Mouse (Mus musculus): Measurements from ENCODE around the gene Zfp512b. TPM values are rescaled to one million over a fixed set of nuclear protein-coding genes. Genes with fewer than 3 reads are reported as not detected.

Zfp512b gene
- polyA plus RNA-seq, 1 experiment: 101 TPM

GRCm38 (mm10) chr2:181590471-181590870 lies 2.1 kb downstream of the Zfp512b start:
- no peak for DNase-seq (ENCODE audit: extremely low spot score in 1 of 2, low spot score in 1 of 2)

GRCm38 (mm10) chr2:181589732-181590105 lies 2.9 kb downstream of the Zfp512b start:
- no peak for DNase-seq (ENCODE audit: extremely low spot score in 1 of 2, low spot score in 1 of 2)

GRCm38 (mm10) chr2:181589011-181589731 lies 3.4 kb downstream of the Zfp512b start:
- DNase-seq (ENCODE audit: extremely low spot score in 1 of 2, low spot score in 1 of 2): no peak

GRCm38 (mm10) chr2:181588229-181588780 lies 4.3 kb downstream of the Zfp512b start:
- DNase-seq (ENCODE audit: extremely low spot score in 1 of 2, low spot score in 1 of 2): no peak

- DNase-seq (ENCODE audit: extremely low spot score in 1 of 2, low spot score in 1 of 2): no peak
These were observed 4.8 kb downstream of the Zfp512b start for GRCm38 (mm10) chr2:181587796-181588195.

- no peak for DNase-seq (ENCODE audit: extremely low spot score in 1 of 2, low spot score in 1 of 2)
These were observed 6.5 kb downstream of the Zfp512b start for GRCm38 (mm10) chr2:181586124-181586523.

- DNase-seq (ENCODE audit: extremely low spot score in 1 of 2, low spot score in 1 of 2): no peak
These were observed 7.1 kb downstream of the Zfp512b start for GRCm38 (mm10) chr2:181585506-181585905.

- no peak for DNase-seq (ENCODE audit: extremely low spot score in 1 of 2, low spot score in 1 of 2)
These were observed 8.1 kb downstream of the Zfp512b start, which contains the start of gene Uckl1 for GRCm38 (mm10) chr2:181584411-181584942. TSS of gene Uckl1 (minus strand) at chr2:181584892.

GRCm38 (mm10) chr2:181583460-181584257 lies 8.9 kb downstream of the Zfp512b start:
- no peak for DNase-seq (ENCODE audit: extremely low spot score in 1 of 2, low spot score in 1 of 2)

GRCm38 (mm10) chr2:181582939-181583338 lies 9.7 kb downstream of the Zfp512b start:
- no peak for DNase-seq (ENCODE audit: extremely low spot score in 1 of 2, low spot score in 1 of 2)

GRCm38 (mm10) chr2:181582358-181582757 lies 10.2 kb downstream of the Zfp512b start:
- DNase-seq (ENCODE audit: extremely low spot score in 1 of 2, low spot score in 1 of 2): no peak

GRCm38 (mm10) chr2:181581402-181582120 lies 11.0 kb downstream of the Zfp512b start:
- DNase-seq (ENCODE audit: extremely low spot score in 1 of 2, low spot score in 1 of 2): peak in 1 of 2 experiments; percentile 89

GRCm38 (mm10) chr2:181581016-181581401 lies 11.6 kb downstream of the Zfp512b start:
- peak; percentile 74 to 84 for DNase-seq (ENCODE audit: extremely low spot score in 1 of 2, low spot score in 1 of 2)

- DNase-seq (ENCODE audit: extremely low spot score in 1 of 2, low spot score in 1 of 2): no peak
These were observed 12.4 kb downstream of the Zfp512b start for GRCm38 (mm10) chr2:181580131-181580772.

- DNase-seq (ENCODE audit: extremely low spot score in 1 of 2, low spot score in 1 of 2): no peak
These were observed 12.9 kb downstream of the Zfp512b start for GRCm38 (mm10) chr2:181579681-181580080.

- DNase-seq (ENCODE audit: extremely low spot score in 1 of 2, low spot score in 1 of 2): no peak
These were observed 13.6 kb downstream of the Zfp512b start for GRCm38 (mm10) chr2:181578790-181579618.

GRCm38 (mm10) chr2:181577981-181578581 lies 14.5 kb downstream of the Zfp512b start:
- DNase-seq (ENCODE audit: extremely low spot score in 1 of 2, low spot score in 1 of 2): peak in 1 of 2 experiments; percentile 47

GRCm38 (mm10) chr2:181577126-181577525 lies 15.5 kb downstream of the Zfp512b start:
- no peak for DNase-seq (ENCODE audit: extremely low spot score in 1 of 2, low spot score in 1 of 2)

GRCm38 (mm10) chr2:181576613-181577012 lies 16.0 kb downstream of the Zfp512b start:
- DNase-seq (ENCODE audit: extremely low spot score in 1 of 2, low spot score in 1 of 2): no peak
